Mouse (Mus musculus) midbrain, postnatal 0 days (tissue): ENCODE data around the gene Dffa. TPM values are rescaled to one million over a fixed set of nuclear protein-coding genes. Genes with fewer than 3 reads are reported as not detected.
"Not testable (repeated sequence)": the region's sequence is repeated elsewhere in the genome, so short reads cannot be mapped to it uniquely, and the experiment has no call there.

Experiments
- ATAC-seq: fragments of 200-750 bp; cut with Nextera tagmentation; 2 replicates; pipeline ENCODE4 v1.8.0; 2017; ENCODE audit warnings: moderate number of reproducible peaks, mild to moderate bottlenecking, moderate TSS enrichment, moderate library complexity; ENCODE audit not compliant: low FRiP score
- DNase-seq: peaks from one replicate; pipeline ENCODE4 v3.0.0-alpha.2; 2015; ENCODE audit warnings: low spot score
- H3K27ac ChIP-seq: fragments of 300-500 bp; sonication (generic); 2 replicates; pipeline ENCODE4 v1.5.1; 2014; ENCODE audit warnings: low read depth, mild to moderate bottlenecking, low read length, mixed read lengths
- H3K27me3 ChIP-seq: fragments of 300-500 bp; sonication (generic); 2 replicates; pipeline ENCODE4 v1.6.1; 2014; ENCODE audit warnings: low read length, control low read depth, mixed read lengths; ENCODE audit not compliant: insufficient read depth
- H3K36me3 ChIP-seq: fragments of 300-500 bp; sonication (generic); 2 replicates; pipeline ENCODE4 v1.6.1; 2014; ENCODE audit warnings: low read length, control low read depth, mixed read lengths; ENCODE audit not compliant: insufficient read depth
- H3K4me1 ChIP-seq: fragments of 300-500 bp; sonication (generic); 2 replicates; pipeline ENCODE4 v1.6.1; 2014; ENCODE audit warnings: mild to moderate bottlenecking, control low read depth, antibody characterized with exemption, low read length, mixed read lengths; ENCODE audit not compliant: insufficient read depth
- H3K4me2 ChIP-seq: fragments of 300-500 bp; sonication (generic); 2 replicates; pipeline ENCODE4 v1.6.1; 2014; ENCODE audit warnings: low read depth, mild to moderate bottlenecking, low read length, mixed read lengths; ENCODE audit not compliant: poor library complexity, severe bottlenecking
- H3K4me3 ChIP-seq: fragments of 300-500 bp; sonication (generic); 2 replicates; pipeline ENCODE4 v1.5.1; 2014; ENCODE audit warnings: low read depth, mild to moderate bottlenecking, low read length, moderate library complexity
- H3K9ac ChIP-seq: fragments of 300-500 bp; sonication (generic); replicated peaks from 2 replicates; pipeline ENCODE4 v1.6.1; 2014; ENCODE audit warnings: mild to moderate bottlenecking, low read length, moderate library complexity, mixed read lengths; ENCODE audit not compliant: poor library complexity, severe bottlenecking
- H3K9me3 ChIP-seq: fragments of 300-500 bp; sonication (generic); 2 replicates; pipeline ENCODE4 v1.6.1; 2016; ENCODE audit warnings: low read length, control low read depth
- CTCF ChIP-seq: IDR thresholded peaks from 2 replicates; pipeline ENCODE4 v1.5.1; 2016; ENCODE audit warnings: antibody characterized with exemption, mild to moderate bottlenecking
- WGBS: fragments of 180-500 bp; shearing (Covaris S2); extraction: QIAGEN DNeasy Blood & Tissue Kit; methylation state at CpG from one replicate; pipeline ENCODE4 v1.1.7; 2014; 5-methylcytosine and 5-hydroxymethylcytosine counted together
- polyA plus RNA-seq: library from polyadenylated mRNA; unstranded; fragments of >200 nt; fragmentation: Nextera tagmentation; extraction: Ambion mirVana; gene quantifications from 2 replicates; pipeline ENCODE4 v1.2.1, GENCODE M21; 2015
- total RNA-seq: library from RNA; depleted of rRNA; stranded (reverse); fragments of >200 nt; gene quantifications from 2 replicates; pipeline ENCODE4 v1.2.3, GENCODE M21; 2014

The Dffa gene
- total and polyA plus RNA-seq, 2 experiments from 2014 or later: 10.5 to 23.3 TPM

GRCm38 (mm10) chr4:149085381-149085780, 18.6 kb upstream of the Dffa start:
- Histone ChIP-seq H3K9me3 (no peaks in the 10 kb centered on the region), H3K4me3 (no peak overlapping the region), H3K27ac (no peak overlapping the region), H3K36me3 (no peaks in the 10 kb centered on the region), H3K4me2 (no peak overlapping the region), H3K27me3 (no peaks in the 10 kb centered on the region), H3K9ac (no peak overlapping the region), H3K4me1 (no peaks in the 10 kb centered on the region)
- ATAC-seq: no peak
- no peak for TF ChIP-seq CTCF
- WGBS: 78% methylated on average over 5 of the region's 5 CpGs
- no peak for DNase-seq

GRCm38 (mm10) chr4:149091364-149091763, 12.6 kb upstream of the Dffa start:
- 89% methylated on average over 8 of the region's 8 CpGs for WGBS
- DNase-seq (no peak), ATAC-seq (no peak)

GRCm38 (mm10) chr4:149097956-149098355, 6.0 kb upstream of the Dffa start:
- peaks cover 6% of the 10 kb centered on the region; the same call in 1 of the 2 replicates for H3K4me1 ChIP-seq
- 83% methylated on average over 3 of the region's 3 CpGs for WGBS
- H3K27ac ChIP-seq: no peak overlapping the region
- no peaks in the 10 kb centered on the region for H3K27me3 ChIP-seq
- no peak for TF ChIP-seq CTCF
- no peaks in the 10 kb centered on the region for H3K9me3 ChIP-seq
- DNase-seq (no peak), ATAC-seq (no peak)
- no peak overlapping the region for H3K4me2 ChIP-seq
- H3K9ac ChIP-seq: no peak overlapping the region
- H3K36me3 ChIP-seq: no peaks in the 10 kb centered on the region
- H3K4me3 ChIP-seq: no peak overlapping the region

More at GRCm38 (mm10) chr4:149091364-149091763, 12.6 kb upstream of the Dffa start:
- no peak for TF ChIP-seq CTCF
- no peaks in the 10 kb centered on the region for H3K4me1 ChIP-seq
- H3K9me3 ChIP-seq: no peaks in the 10 kb centered on the region
- no peak overlapping the region for H3K4me2 ChIP-seq
- H3K27ac ChIP-seq: no peak overlapping the region
- H3K9ac ChIP-seq: no peak overlapping the region
- H3K4me3 ChIP-seq: no peak overlapping the region
- H3K36me3 ChIP-seq: no peaks in the 10 kb centered on the region
- H3K27me3 ChIP-seq: no peaks in the 10 kb centered on the region

- Histone ChIP-seq H3K9ac (peak overlapping the region; percentile 90), H3K27ac (no peak overlapping the region), H3K4me1 (peaks cover 6% of the 10 kb centered on the region; the same call in 1 of the 2 replicates), H3K27me3 (no peaks in the 10 kb centered on the region), H3K4me2 (peak overlapping the region; percentile 89), H3K9me3 (no peaks in the 10 kb centered on the region), H3K4me3 (peak overlapping the region; percentile 100), H3K36me3 (no peaks in the 10 kb centered on the region)
- no peak for DNase-seq
- WGBS: 25% methylated on average over 11 of the region's 11 CpGs
- ATAC-seq: no peak
- no peak for TF ChIP-seq CTCF
Measured at GRCm38 (mm10) chr4:149098571-149098970, 5.4 kb upstream of the Dffa start.

GRCm38 (mm10) chr4:149099369-149100017, 4.5 kb upstream of the Dffa start, which contains the start of gene Pex14:
TSS of gene Pex14 (minus strand) at chr4:149099876.
- under 1% methylated on average over 36 of the region's 50 CpGs for WGBS
- Histone ChIP-seq H3K4me2 (peak within 1 kb of the TSS; percentile 89), H3K9me3 (no peaks in the 10 kb centered on the region), H3K9ac (peak within 1 kb of the TSS; percentile 90), H3K27ac (peak within 1 kb of the TSS; percentile 52; the same call in 1 of the 2 replicates), H3K4me3 (peak within 1 kb of the TSS; percentile 100), H3K4me1 (peaks cover 7% of the 10 kb centered on the region; the same call in 1 of the 2 replicates), H3K36me3 (no peaks in the 10 kb centered on the region), H3K27me3 (no peaks in the 10 kb centered on the region)
- TF ChIP-seq CTCF: no peak
- peak; percentile 81 for ATAC-seq
- DNase-seq: peak; percentile 94

- 89% methylated on average over 12 of the region's 12 CpGs for WGBS
- ATAC-seq, H3K27me3 ChIP-seq, H3K9ac ChIP-seq, H3K9me3 ChIP-seq, H3K4me2 ChIP-seq, H3K36me3 ChIP-seq, DNase-seq, H3K27ac ChIP-seq, H3K4me3 ChIP-seq: not testable (repeated sequence)
- peaks cover 11% of the 10 kb centered on the region; the same call in 1 of the 2 replicates for H3K4me1 ChIP-seq
Measured at GRCm38 (mm10) chr4:149100449-149100848, 3.5 kb upstream of the Dffa start.
